Mouse (Mus musculus) induced T-regulatory cell, adult 2 months (primary cell): Measurements from ENCODE around the gene Sprr4.
"Not testable (repeated sequence)": the region's sequence is repeated elsewhere in the genome, so short reads cannot be mapped to it uniquely, and the experiment has no call there.

Experiments used
- DNase-seq: peaks from one replicate; pipeline ENCODE4 v3.0.0-alpha.2; 2012; ENCODE audit warnings: low read depth

Gene Sprr4

GRCm38 (mm10) chr3:92500393-92500792 is at the start of gene Sprr4:
Gene Sprr4, minus strand, starts transcription at chr3:92500493.
- no peak for DNase-seq

- DNase-seq: no peak
These were observed 34.1 kb upstream of the Sprr4 start, which contains the start of gene 2310046K23Rik for GRCm38 (mm10) chr3:92534411-92534810. Gene 2310046K23Rik, minus strand, starts transcription at chr3:92534511.

GRCm38 (mm10) chr3:92512325-92512724 is 12.0 kb upstream of the Sprr4 start:
- DNase-seq: no peak

GRCm38 (mm10) chr3:92510786-92511185 is 10.5 kb upstream of the Sprr4 start:
- no peak for DNase-seq

GRCm38 (mm10) chr3:92508185-92508584 is 7.9 kb upstream of the Sprr4 start:
- no peak for DNase-seq

- DNase-seq: no peak
These were observed 3.2 kb upstream of the Sprr4 start for GRCm38 (mm10) chr3:92503528-92503927.

GRCm38 (mm10) chr3:92490262-92490661 is 10.0 kb downstream of the Sprr4 start:
- not testable (repeated sequence) for DNase-seq

GRCm38 (mm10) chr3:92486307-92486706 is 14.0 kb downstream of the Sprr4 start:
- no peak for DNase-seq

- no peak for DNase-seq
These were observed 14.4 kb downstream of the Sprr4 start, which contains the start of gene Sprr1a for GRCm38 (mm10) chr3:92485863-92486262. Gene Sprr1a, minus strand, starts transcription at chr3:92485895.

GRCm38 (mm10) chr3:92481249-92481648 is 19.0 kb downstream of the Sprr4 start:
- not testable (repeated sequence) for DNase-seq

GRCm38 (mm10) chr3:92470111-92470510 is 30.2 kb downstream of the Sprr4 start:
- no peak for DNase-seq

- DNase-seq: no peak
These were observed 32.9 kb downstream of the Sprr4 start for GRCm38 (mm10) chr3:92467424-92467823.

- no peak for DNase-seq
These were observed 33.7 kb downstream of the Sprr4 start for GRCm38 (mm10) chr3:92466576-92466975.

GRCm38 (mm10) chr3:92458620-92459019 is 41.7 kb downstream of the Sprr4 start, which contains the start of gene Sprr3:
Gene Sprr3, minus strand, starts transcription at chr3:92458720.
- DNase-seq: no peak

- DNase-seq: no peak
These were observed 45.1 kb downstream of the Sprr4 start for GRCm38 (mm10) chr3:92455151-92455550.
